Mouse (Mus musculus): ENCODE measurements around the gene Nupl2. TPM values are rescaled to one million over a fixed set of nuclear protein-coding genes. Genes with fewer than 3 reads are reported as not detected.

The Nupl2 gene
- polyA plus RNA-seq, 1 experiment from 2014 or later = 10.9 TPM

- Histone ChIP-seq H3K4me1 (replicated peaks) (no peaks in the 10 kb centered on the region), H3K9ac (no peak overlapping the region), H3K4me3 (no peak overlapping the region), H3K4me2 (no peak overlapping the region), H3K36me3 (no peaks in the 10 kb centered on the region), H3K27ac (no peak overlapping the region), H3K27me3 (no peaks in the 10 kb centered on the region), H3K9me3 (replicated peaks) (no peaks in the 10 kb centered on the region)
- no peak for ATAC-seq (replicated peaks; ENCODE audit: insufficient number of reproducible peaks, insufficient read depth, low FRiP score, low read depth)
- 47% methylated on average over 3 of the region's 3 CpGs for WGBS
Measured at GRCm38 (mm10) chr5:24213861-24214546, 49.2 kb downstream of the Nupl2 start.

- no peak overlapping the region for H3K4me2 ChIP-seq
- no peaks in the 10 kb centered on the region for H3K27me3 ChIP-seq
- no peaks in the 10 kb centered on the region for H3K36me3 ChIP-seq
- no peak overlapping the region for H3K9ac ChIP-seq
- WGBS = 72% methylated on average over 1 of the region's 1 CpGs
- H3K27ac ChIP-seq = no peak overlapping the region
- no peak overlapping the region for H3K4me3 ChIP-seq
- H3K4me1 ChIP-seq (replicated peaks) = no peaks in the 10 kb centered on the region
- no peaks in the 10 kb centered on the region for H3K9me3 ChIP-seq (replicated peaks)
- ATAC-seq (replicated peaks; ENCODE audit: insufficient number of reproducible peaks, insufficient read depth, low FRiP score, low read depth) = no peak
Measured at GRCm38 (mm10) chr5:24214547-24214878, 49.8 kb downstream of the Nupl2 start.

- H3K4me3 ChIP-seq = no peak overlapping the region
Measured at GRCm38 (mm10) chr5:24214900-24215299, 50.1 kb downstream of the Nupl2 start.

More at GRCm38 (mm10) chr5:24214900-24215299, 50.1 kb downstream of the Nupl2 start:
- Histone ChIP-seq H3K27ac (no peak overlapping the region), H3K4me2 (no peak overlapping the region), H3K36me3 (no peaks in the 10 kb centered on the region), H3K4me1 (replicated peaks) (no peaks in the 10 kb centered on the region), H3K27me3 (no peaks in the 10 kb centered on the region), H3K9me3 (replicated peaks) (no peaks in the 10 kb centered on the region), H3K9ac (no peak overlapping the region)
- no peak for ATAC-seq (replicated peaks; ENCODE audit: insufficient number of reproducible peaks, insufficient read depth, low FRiP score, low read depth)
- 86% methylated on average over 1 of the region's 1 CpGs for WGBS

Other genes with a start within 250 kb of the Nupl2 start
- 33.9 and 34.5 TPM in 2 replicates for gene Fam126a, start 134.3 kb upstream of the Nupl2 start, polyA plus RNA-seq (2015; fragmentation: Nextera tagmentation; extraction: Ambion mirVana)
- gene Klhl7, start 64.4 kb upstream of the Nupl2 start, polyA plus RNA-seq (2015; fragmentation: Nextera tagmentation; extraction: Ambion mirVana) = 43.3 and 44.8 TPM in 2 replicates
- gene Kcnh2, start 186.6 kb downstream of the Nupl2 start, polyA plus RNA-seq (2015; fragmentation: Nextera tagmentation; extraction: Ambion mirVana) = 21.0 and 27.2 TPM in 2 replicates
- gene Nos3, start 199.8 kb downstream of the Nupl2 start, polyA plus RNA-seq (2015; fragmentation: Nextera tagmentation; extraction: Ambion mirVana) = 27.9 and 30.6 TPM in 2 replicates
- 0.81 and 1.6 TPM in 2 replicates for gene Atg9b, start 227.2 kb downstream of the Nupl2 start, polyA plus RNA-seq (2015; fragmentation: Nextera tagmentation; extraction: Ambion mirVana)
- gene Abcb8, start 228.7 kb downstream of the Nupl2 start, polyA plus RNA-seq (2015; fragmentation: Nextera tagmentation; extraction: Ambion mirVana) = 54.4 and 70.1 TPM in 2 replicates
- gene Asic3, start 248.4 kb downstream of the Nupl2 start, polyA plus RNA-seq (2015; fragmentation: Nextera tagmentation; extraction: Ambion mirVana) = not detected in 2 replicates